Mouse (Mus musculus): ENCODE results near the gene Lmx1b. TPM values are rescaled to one million over a fixed set of nuclear protein-coding genes. Genes with fewer than 3 reads are reported as not detected.

Gene Lmx1b
- polyA plus RNA-seq, 1 experiment from 2014 or later: 9.1 TPM

DNA sequence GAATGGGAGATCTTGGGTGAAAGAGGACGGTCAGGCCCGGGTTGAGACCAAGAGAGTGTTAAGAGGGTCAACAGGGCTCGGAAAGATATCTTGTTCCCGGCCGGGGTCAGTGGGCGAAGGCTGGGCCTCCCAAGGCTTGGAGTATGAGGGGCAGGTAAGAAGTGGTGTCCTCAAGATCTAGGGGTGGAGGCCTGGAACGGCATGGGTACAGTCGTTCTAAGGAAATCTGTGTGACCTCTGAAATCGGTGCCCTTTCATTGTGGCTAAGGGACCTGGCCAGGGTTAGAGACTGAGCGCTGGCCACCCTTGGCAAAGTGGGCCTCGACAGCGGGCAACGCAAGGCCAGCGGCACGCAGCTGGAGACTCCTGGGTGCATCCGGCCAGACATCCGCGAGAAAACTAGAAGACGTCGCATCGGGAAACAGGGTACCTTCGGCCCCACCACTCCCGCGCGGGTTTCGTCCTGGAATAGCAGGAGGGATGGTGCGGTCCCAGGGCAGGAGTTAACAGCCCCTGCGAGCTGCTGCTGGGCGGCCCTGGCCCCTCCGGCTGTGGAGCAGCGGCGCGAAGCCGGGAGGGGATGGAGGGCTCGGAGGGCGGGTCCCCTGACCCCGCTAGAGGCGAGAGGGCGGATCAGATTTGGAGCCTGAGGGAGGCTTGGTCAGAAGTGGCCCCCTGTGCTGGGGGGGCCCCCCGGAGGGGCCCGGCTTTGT, 1.7 kb upstream of the Lmx1b start:
- no peaks in the 10 kb centered on the region for H3K36me3 ChIP-seq
- H3K4me3 ChIP-seq: peak overlapping the region; percentile 53
- ATAC-seq (ENCODE audit: low read depth): no peak
- peak overlapping the region; percentile 95 for H3K27ac ChIP-seq (replicated peaks)
- H3K27me3 ChIP-seq: peaks cover 100% of the 10 kb centered on the region
- WGBS: under 1% methylated on average over 41 of the region's 41 CpGs
- H3K9ac ChIP-seq: peak overlapping the region; percentile 78
- H3K4me2 ChIP-seq: peak overlapping the region; percentile 62
- H3K9me3 ChIP-seq: no peaks in the 10 kb centered on the region
- H3K4me1 ChIP-seq (replicated peaks): peaks cover 26% of the 10 kb centered on the region

DNA sequence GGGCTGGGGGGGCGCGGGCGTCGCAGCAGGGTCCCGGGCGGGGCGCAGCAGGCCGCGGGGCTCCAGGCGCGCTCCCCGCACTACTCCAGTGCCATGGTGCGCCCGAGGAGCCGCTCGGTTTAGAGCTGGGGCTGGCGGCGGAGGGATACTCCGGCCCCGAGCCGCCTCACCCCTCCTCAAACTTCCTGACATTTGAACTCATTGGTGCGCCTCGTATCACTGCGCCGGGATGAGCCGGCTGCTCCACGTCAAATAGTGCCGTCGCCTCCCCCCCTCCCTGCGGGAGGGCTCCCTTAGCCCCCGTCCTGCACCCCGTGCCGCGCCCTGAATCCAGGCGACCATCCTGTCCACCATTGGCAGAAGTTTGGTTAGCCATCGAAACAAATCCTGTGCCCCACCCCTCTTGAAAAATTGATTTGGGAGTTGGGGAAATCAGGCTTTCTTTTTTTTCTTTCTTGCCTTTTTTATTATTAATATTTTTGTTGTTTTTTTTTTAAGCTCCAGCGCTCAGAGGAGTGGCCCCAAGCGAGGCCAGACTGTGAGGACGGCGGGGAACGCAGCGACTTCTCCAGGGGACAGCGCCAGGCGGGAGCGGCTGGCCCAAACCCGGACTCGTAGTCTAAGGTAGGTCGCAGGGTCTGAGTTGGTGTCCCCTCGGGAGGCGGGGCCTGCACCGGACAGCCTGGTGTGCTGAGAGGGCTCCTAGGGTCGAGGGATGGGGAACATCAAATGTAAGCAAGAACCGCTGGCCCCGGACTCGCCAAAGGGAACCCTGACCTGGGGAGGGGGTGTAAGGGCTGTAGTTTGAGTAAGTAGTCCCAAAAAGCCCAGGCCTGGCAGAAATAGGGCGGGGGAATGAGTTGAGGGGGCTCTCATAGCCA, 907 bp upstream of the Lmx1b start:
- H3K27ac ChIP-seq (replicated peaks): peak overlapping the region; percentile 95
- H3K27me3 ChIP-seq: peaks cover 100% of the 10 kb centered on the region
- peak overlapping the region; percentile 86 for H3K9ac ChIP-seq
- peak overlapping the region; percentile 53 for H3K4me3 ChIP-seq
- ATAC-seq (ENCODE audit: low read depth): peak; percentile 61
- H3K4me2 ChIP-seq: peak overlapping the region; percentile 62
- no peaks in the 10 kb centered on the region for H3K36me3 ChIP-seq
- H3K4me1 ChIP-seq (replicated peaks): peaks cover 21% of the 10 kb centered on the region
- H3K9me3 ChIP-seq: no peaks in the 10 kb centered on the region
- 1% methylated on average over 48 of the region's 56 CpGs for WGBS

DNA sequence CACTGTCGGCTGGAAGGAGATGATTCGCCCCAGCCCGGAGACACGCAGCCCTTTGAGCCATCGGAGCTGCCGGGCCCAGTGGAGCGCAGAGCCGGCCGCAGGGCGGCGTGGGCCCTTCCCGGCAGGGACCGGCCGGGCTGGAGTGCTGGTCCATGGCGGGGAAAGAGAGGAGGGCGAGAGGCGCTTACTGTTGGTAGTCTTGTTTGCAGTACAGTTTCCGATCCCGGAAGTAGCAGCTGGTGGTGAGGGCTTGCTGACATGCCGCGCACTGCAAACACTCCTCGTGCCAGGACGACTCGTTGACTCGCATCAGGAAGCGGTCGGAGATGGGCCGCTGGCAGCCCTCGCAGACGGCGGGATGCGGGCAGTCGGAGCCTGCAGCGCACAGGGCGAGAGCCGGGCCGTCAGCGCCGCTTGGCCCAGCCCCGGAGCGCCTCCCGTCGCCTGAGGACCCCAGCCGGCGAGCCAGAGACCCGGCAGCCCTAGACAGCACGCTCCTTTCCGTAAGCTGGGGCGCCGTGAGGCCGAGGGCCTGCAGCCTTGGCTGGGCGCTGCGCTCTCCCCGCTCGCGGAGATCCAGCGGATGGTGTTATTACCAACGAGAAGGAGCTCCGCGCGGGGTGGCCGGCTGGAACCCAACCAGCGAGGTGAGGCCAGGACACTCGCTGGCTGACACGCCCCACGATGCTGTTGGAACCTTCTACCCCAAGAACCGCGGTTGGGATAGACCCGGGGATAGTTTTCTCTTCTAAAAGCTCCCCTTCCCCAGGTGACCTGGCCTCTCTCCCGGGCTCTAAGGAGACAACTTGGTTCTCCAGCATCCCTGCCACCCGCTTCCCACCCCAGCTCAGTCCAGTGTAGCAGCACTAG, 775 bp downstream of the Lmx1b start:
- WGBS: under 1% methylated on average over 71 of the region's 71 CpGs
- Histone ChIP-seq H3K27ac (replicated peaks) (peak overlapping the region; percentile 95), H3K27me3 (peaks cover 100% of the 10 kb centered on the region), H3K4me3 (peak overlapping the region; percentile 53), H3K4me2 (peak overlapping the region; percentile 62), H3K36me3 (no peaks in the 10 kb centered on the region), H3K4me1 (replicated peaks) (peaks cover 29% of the 10 kb centered on the region), H3K9ac (peak overlapping the region; percentile 86), H3K9me3 (no peaks in the 10 kb centered on the region)
- ATAC-seq (ENCODE audit: low read depth): no peak

DNA sequence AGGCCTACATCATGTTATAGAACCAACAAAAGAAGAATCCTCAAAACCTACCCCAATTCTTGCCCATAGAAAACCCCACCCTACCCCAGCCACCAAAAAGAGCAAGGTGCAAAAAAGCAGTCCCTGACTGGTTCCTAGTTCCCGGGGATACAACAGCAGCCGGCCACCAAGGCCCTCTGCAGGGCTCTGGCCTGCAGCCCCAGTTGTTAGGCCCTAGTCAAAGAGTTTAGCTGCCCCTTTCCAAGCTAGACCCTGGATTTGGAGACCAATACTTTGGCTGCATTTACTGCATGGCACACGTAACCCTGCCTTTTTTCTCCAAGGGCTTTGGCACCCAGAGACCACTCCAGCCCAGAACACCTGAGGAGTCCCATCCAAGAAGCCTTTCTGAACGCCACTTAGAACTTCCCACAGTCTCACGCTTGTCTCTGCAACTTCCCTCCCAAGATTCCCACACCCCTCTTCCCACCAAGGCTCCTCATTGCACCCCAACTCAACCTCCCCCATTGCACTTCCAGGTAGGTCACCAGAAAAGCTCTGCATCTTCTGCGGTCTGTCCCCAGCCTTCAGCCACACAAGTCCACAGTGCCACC, 2.1 kb downstream of the Lmx1b start:
- H3K9ac ChIP-seq: peak overlapping the region; percentile 86
- no peaks in the 10 kb centered on the region for H3K9me3 ChIP-seq
- H3K27ac ChIP-seq (replicated peaks): peak overlapping the region; percentile 95
- no peak for ATAC-seq (ENCODE audit: low read depth)
- peaks cover 100% of the 10 kb centered on the region for H3K27me3 ChIP-seq
- peaks cover 40% of the 10 kb centered on the region for H3K4me1 ChIP-seq (replicated peaks)
- 9% methylated on average over 6 of the region's 6 CpGs for WGBS
- no peaks in the 10 kb centered on the region for H3K36me3 ChIP-seq
- peak overlapping the region; percentile 53 for H3K4me3 ChIP-seq
- H3K4me2 ChIP-seq: peak overlapping the region; percentile 62

DNA sequence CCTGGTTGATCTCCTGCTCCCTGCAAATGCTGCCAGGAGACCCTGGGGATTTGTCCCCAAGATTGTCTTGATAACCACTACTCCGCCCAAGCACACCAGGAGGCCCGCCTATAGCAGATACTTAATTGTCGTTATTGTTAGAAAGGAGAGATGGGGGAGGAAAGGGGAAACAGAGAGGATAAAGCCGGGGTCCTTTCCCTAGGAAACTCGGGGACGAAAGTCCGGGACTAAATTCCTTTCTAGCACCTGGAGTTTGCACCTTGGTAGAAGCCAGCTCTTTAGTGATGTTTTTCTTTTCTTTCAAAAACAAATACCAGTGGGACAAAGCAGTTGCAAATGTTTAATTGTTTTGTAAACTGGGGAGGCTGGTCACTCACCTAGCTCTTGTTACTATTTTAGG, 3.0 kb downstream of the Lmx1b start:
- H3K36me3 ChIP-seq: no peaks in the 10 kb centered on the region
- H3K4me2 ChIP-seq: peak overlapping the region; percentile 62
- no peak for ATAC-seq (ENCODE audit: low read depth)
- H3K4me1 ChIP-seq (replicated peaks): peaks cover 46% of the 10 kb centered on the region
- H3K9me3 ChIP-seq: no peaks in the 10 kb centered on the region
- WGBS: 4% methylated on average over 7 of the region's 7 CpGs
- peak overlapping the region; percentile 95 for H3K27ac ChIP-seq (replicated peaks)
- H3K9ac ChIP-seq: peak overlapping the region; percentile 86
- peak overlapping the region; percentile 53 for H3K4me3 ChIP-seq
- H3K27me3 ChIP-seq: peaks cover 100% of the 10 kb centered on the region

DNA sequence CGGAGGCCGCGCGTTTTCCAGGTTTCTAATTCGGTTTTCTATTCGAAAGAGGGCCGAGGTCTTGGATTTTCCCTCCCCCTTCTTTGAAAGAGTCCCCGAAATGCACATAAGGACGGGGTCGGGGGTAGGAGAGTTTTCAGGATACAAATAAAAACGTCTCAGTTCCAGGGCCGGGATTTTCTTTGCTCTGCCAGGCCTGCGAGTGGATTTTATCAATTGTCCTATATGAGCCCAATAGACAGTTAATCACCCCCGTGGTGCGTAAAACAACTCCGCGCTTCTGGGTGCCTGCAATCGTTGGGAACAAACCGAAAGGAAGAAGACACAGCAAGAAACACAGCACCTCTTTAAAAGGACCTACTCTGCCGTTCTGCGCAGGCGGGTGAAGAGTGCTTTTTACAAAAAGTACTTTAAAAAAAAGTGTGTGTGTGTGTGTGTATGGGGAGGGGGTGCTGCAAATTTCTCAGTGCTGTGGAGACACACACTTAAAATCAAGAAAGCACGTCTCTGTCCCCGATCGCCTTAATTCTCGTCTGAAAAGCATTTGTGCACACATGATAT, 3.6 kb downstream of the Lmx1b start:
- ATAC-seq (ENCODE audit: low read depth): no peak
- H3K4me3 ChIP-seq: peak overlapping the region; percentile 53
- peak overlapping the region; percentile 86 for H3K9ac ChIP-seq
- peak overlapping the region; percentile 95 for H3K27ac ChIP-seq (replicated peaks)
- peak overlapping the region; percentile 62 for H3K4me2 ChIP-seq
- WGBS: 2% methylated on average over 26 of the region's 26 CpGs
- peaks cover 100% of the 10 kb centered on the region for H3K27me3 ChIP-seq
- no peaks in the 10 kb centered on the region for H3K36me3 ChIP-seq
- peaks cover 50% of the 10 kb centered on the region for H3K4me1 ChIP-seq (replicated peaks)
- H3K9me3 ChIP-seq: no peaks in the 10 kb centered on the region

DNA sequence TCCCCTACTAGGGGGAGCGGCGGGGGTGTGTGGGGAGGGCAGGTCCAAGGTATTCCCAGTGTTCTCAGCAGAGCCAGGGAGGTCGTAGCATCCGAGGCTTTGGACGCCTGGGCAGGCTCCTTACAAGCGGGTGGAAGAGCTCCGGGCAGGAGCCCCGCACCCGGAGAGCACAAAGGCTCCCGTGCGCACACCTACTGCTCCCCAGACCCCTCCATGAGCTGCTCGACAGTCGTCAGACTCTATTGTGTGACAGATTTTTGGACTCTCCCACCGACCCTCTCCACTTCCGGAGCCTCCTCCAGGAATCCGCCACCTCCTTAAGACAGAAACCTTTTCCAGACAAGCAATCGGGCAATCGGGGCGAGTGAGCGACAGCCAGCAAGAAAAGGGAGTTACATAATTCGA, 4.2 kb downstream of the Lmx1b start:
- no peak for ATAC-seq (ENCODE audit: low read depth)
- Histone ChIP-seq H3K4me1 (replicated peaks) (peaks cover 54% of the 10 kb centered on the region), H3K27ac (replicated peaks) (peak overlapping the region; percentile 95), H3K9me3 (no peaks in the 10 kb centered on the region), H3K36me3 (no peaks in the 10 kb centered on the region), H3K27me3 (peaks cover 100% of the 10 kb centered on the region), H3K4me3 (peak overlapping the region; percentile 53), H3K9ac (peak overlapping the region; percentile 86), H3K4me2 (peak overlapping the region; percentile 62)
- under 1% methylated on average over 21 of the region's 21 CpGs for WGBS

DNA sequence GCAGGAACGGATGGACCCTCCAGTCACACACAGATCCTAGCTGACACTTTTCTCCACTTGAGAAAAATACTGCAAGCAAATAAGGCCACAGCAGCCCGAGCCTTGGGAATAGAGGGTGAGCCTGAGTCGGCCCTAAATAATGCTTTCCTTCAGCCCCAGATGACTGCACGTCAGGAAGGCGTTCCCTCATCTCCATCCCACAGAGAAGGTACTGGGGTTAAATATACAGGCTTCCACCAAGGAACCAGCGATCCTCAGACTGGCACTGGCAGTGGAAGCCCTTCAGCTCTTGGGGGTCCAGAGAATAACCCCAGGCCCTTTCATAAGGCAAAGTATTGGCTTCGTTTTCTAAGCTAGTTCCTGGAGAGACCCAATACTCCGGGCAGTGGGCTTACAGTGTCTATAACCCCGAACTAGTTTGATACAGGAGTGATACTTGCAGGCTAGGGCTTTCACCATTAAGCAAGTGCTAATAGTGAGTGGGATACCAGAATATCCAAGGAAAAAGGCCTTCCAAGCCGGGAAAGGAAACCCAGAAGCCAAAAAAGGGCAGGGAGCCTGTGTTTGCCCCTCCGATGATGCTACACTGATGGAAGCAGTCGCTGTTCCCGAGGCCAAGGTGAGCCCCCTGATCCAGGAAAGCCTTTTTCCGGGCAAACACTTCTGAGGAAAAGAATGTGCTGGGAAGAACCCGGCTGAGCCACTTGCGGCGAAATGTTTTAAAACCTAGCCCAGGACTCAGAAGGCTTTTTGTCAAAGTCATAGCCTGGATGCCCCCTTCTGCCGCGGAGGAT, 4.8 kb downstream of the Lmx1b start:
- H3K27ac ChIP-seq (replicated peaks): peak overlapping the region; percentile 95
- ATAC-seq (ENCODE audit: low read depth): no peak
- peak overlapping the region; percentile 86 for H3K9ac ChIP-seq
- H3K36me3 ChIP-seq: no peaks in the 10 kb centered on the region
- 2% methylated on average over 19 of the region's 19 CpGs for WGBS
- peak overlapping the region; percentile 62 for H3K4me2 ChIP-seq
- H3K9me3 ChIP-seq: no peaks in the 10 kb centered on the region
- H3K4me3 ChIP-seq: peak overlapping the region; percentile 53
- H3K4me1 ChIP-seq (replicated peaks): peaks cover 54% of the 10 kb centered on the region
- H3K27me3 ChIP-seq: peaks cover 100% of the 10 kb centered on the region

DNA sequence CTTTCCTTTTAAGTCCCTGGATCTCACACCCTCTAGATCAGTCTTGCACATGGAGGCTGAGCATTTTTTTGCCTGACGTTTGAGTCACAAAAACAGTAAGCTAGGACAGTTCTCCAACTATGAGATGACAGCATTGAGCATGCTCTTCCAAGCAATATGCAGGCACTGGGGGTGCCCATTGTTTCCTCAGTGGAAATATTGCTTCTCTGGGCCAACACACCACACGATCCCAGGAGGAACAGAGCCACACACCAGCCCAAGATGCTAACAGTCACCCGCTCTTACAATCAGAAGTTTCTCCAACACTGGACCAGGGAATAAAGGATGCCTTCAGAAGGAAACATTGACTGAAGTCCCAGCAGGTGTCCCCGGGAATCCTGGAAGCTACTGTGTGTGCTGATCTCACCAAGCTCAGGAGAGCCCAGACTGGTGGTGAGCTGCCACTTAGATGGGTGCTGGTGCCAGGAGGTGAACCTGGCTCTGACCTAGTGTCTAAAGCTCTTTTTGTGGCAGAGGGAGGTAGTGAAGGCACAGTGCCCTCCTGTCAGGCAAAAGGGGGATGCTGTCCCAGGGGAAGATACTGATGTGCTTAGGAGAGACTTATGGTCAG, 5.7 kb downstream of the Lmx1b start:
- H3K9ac ChIP-seq: peak overlapping the region; percentile 86
- peak overlapping the region; percentile 53 for H3K4me3 ChIP-seq
- peaks cover 60% of the 10 kb centered on the region for H3K4me1 ChIP-seq (replicated peaks)
- peak overlapping the region; percentile 62 for H3K4me2 ChIP-seq
- H3K36me3 ChIP-seq: no peaks in the 10 kb centered on the region
- H3K27ac ChIP-seq (replicated peaks): peak overlapping the region; percentile 95
- peaks cover 100% of the 10 kb centered on the region for H3K27me3 ChIP-seq
- 9% methylated on average over 4 of the region's 4 CpGs for WGBS
- ATAC-seq (ENCODE audit: low read depth): no peak
- no peaks in the 10 kb centered on the region for H3K9me3 ChIP-seq

DNA sequence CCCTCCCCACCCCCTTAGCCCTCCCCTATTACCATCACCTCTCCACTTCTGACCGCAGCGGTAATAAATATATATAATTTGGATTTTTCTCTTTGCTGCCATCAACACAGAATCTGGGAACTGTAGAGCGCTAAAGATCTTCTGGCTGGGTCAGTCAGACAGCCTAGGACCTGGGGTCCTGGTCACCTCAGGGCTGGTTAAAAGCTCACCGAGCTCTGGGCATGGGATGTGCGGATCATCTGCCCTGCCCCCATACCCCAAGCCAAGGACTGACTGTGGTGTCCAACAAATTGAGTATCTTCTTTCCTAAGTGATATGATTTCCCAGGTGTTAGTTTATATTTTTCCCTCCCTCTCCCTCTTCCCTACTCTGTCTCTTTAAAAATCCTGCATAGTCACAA, 6.4 kb downstream of the Lmx1b start:
- Histone ChIP-seq H3K4me2 (peak overlapping the region; percentile 62), H3K36me3 (no peaks in the 10 kb centered on the region), H3K9me3 (no peaks in the 10 kb centered on the region), H3K9ac (peak overlapping the region; percentile 86), H3K27ac (replicated peaks) (peak overlapping the region; percentile 95; the same call in 1 of the 2 replicates), H3K4me1 (replicated peaks) (peaks cover 61% of the 10 kb centered on the region), H3K27me3 (peaks cover 100% of the 10 kb centered on the region), H3K4me3 (peak overlapping the region; percentile 53)
- ATAC-seq (ENCODE audit: low read depth): no peak
- WGBS: 3% methylated on average over 5 of the region's 5 CpGs

All from neural tube, embryonic 13.5 days (tissue).